Mouse (Mus musculus) liver, adult (tissue): Measurements from ENCODE around the gene Nfatc2.

Experiments used
- GATA4 ChIP-seq: IDR thresholded peaks from 2 replicates; pipeline ENCODE4 v1.6.1; 2014; ENCODE audit warnings: mild to moderate bottlenecking, low read length; ENCODE audit not compliant: insufficient replicate concordance

Gene Nfatc2

DNA sequence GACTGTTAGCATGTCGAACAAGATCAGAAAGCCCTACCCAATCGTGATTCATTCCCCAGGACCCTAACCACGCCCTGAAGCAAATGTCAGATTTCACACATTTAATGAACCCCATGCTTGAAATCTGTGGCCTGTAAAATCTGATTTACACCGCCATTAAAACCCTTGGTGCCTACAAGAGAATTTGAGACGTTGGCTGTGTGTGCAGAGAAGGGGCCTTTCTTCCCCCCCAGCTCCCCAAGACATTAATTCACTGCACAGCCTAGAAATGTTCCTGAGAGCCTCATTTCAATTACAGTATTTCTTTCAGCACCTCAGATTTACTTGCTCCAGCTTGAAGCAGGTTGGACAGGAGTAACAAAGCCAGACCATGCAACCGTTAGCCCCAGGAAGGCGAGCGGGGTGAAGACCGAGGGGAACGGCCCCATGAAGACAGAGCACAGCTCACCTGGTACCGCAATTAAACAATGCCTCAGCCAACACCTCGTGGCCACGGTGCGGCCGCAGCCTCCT, 16.8 kb upstream of the Nfatc2 start:
- no peak for TF ChIP-seq GATA4

GRCm38 (mm10) chr2:168615160-168615559, 13.7 kb upstream of the Nfatc2 start:
- no peak for TF ChIP-seq GATA4

GRCm38 (mm10) chr2:168614170-168614872, 12.9 kb upstream of the Nfatc2 start:
- no peak for TF ChIP-seq GATA4

GRCm38 (mm10) chr2:168613092-168613880, 11.8 kb upstream of the Nfatc2 start:
- no peak for TF ChIP-seq GATA4

GRCm38 (mm10) chr2:168610941-168611340, 9.5 kb upstream of the Nfatc2 start:
- no peak for TF ChIP-seq GATA4

DNA sequence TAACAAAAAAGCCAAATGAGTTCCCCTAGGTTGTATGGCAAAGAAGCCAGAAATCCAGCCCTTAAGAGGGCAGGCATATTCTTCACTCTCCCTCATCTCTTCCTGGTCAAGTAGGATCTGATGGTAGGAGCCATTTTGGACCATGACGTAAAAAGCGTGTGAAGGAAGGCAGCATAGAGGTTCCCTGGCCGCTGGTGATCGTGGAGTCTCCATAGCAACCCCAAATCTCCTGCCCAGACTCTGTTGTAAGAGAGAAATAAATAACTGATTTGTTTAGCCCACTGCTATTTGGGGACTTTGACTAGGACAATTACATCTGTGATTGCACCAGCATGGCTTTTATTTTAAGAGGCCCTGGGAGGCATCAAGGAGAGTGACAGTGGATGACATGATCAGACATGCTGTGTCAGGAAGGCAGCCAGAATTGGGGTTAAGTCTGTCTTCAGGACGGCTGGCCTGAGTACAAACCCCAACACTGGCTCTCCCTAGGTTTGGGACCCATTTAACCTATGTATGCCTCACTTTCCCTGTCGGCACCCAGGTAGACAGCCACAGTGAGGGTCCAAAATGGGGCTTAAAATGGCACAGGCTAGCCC, 8.3 kb upstream of the Nfatc2 start:
- TF ChIP-seq GATA4, result no peak

GRCm38 (mm10) chr2:168608125-168608564, 6.7 kb upstream of the Nfatc2 start:
- no peak for TF ChIP-seq GATA4

- no peak for TF ChIP-seq GATA4
Measured at GRCm38 (mm10) chr2:168604655-168605070, 3.2 kb upstream of the Nfatc2 start.

DNA sequence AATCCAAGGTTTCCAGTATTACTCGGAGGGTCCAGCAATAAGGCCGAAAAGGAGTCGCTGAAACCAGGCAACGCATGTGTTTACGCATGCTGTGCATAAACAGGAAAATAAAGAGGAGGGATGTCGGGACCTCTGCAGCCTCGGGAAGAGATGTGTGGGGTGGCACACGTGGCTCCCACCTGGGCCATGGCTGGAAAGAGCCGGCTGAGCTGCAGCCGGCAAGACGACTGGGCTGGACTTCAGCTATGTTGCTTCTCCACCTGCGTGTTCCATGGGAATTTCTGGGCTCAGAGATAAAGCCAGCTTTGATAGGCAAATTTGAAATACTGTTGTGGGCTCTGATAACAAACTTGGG, 907 bp upstream of the Nfatc2 start:
- no peak for TF ChIP-seq GATA4

- TF ChIP-seq GATA4, result no peak
Measured at GRCm38 (mm10) chr2:168600750-168601490, 537 bp downstream of the Nfatc2 start.

- TF ChIP-seq GATA4, result no peak
Measured at GRCm38 (mm10) chr2:168595693-168596092, 5.8 kb downstream of the Nfatc2 start.

GRCm38 (mm10) chr2:168593676-168594075, 7.8 kb downstream of the Nfatc2 start:
- no peak for TF ChIP-seq GATA4

DNA sequence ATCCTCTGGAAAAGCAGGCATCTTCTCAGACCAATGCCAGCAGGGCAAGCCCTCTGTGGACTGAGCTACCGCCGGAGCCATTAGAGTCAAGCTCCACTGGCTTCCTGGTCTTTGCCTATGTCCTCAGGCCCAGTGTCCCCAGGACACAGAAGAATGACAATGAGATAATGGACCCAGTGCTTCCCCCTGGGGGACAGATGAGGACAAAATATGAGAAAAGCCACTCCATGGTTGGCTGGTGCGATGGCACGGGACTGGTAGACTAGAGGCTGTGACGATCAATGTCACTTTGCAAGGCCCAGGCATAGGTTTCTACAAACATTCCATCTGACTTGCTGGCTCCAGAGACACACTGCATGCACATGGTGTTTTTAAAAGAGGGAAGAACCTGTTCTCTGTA, 8.5 kb downstream of the Nfatc2 start:
- no peak for TF ChIP-seq GATA4

DNA sequence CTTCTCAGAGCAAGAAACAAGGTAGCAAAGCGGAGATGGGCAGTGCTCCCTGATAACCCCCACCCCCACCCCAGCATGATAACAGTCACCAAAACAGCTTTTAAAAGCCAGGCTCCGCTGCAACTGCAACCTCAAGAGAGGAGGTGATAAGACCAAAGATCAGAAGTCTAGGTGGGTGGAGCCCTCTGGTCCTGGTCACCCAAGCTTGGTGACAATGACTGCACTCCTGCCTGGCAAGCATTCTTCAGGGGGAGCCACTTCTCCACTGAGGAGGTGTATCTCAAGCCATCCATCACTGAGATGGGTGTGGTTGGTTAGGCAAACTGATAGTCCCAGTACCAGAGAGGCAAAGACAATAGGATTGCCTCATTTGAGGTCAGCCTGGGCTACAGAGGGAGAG, 10.4 kb downstream of the Nfatc2 start:
- no peak for TF ChIP-seq GATA4

DNA sequence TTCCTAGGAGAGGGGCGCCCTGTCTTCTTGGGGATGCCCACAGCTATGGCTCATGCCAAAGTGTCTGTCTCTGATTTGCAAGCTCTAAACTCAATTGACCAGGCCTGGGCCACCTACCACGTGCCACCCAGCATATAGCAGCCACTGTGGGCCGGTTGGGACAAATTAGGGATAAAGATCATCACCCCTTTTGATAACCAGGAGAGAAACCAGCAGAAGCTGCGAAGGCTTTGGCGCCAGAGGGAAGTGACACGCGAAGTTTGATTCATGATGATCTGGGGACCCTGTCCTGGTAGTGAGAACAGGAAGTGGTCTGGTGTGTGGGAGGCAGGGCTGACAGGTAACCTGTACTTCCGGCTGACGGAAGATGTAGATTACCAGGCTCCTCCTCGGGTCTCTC, 10.9 kb downstream of the Nfatc2 start:
- TF ChIP-seq GATA4, result no peak

DNA sequence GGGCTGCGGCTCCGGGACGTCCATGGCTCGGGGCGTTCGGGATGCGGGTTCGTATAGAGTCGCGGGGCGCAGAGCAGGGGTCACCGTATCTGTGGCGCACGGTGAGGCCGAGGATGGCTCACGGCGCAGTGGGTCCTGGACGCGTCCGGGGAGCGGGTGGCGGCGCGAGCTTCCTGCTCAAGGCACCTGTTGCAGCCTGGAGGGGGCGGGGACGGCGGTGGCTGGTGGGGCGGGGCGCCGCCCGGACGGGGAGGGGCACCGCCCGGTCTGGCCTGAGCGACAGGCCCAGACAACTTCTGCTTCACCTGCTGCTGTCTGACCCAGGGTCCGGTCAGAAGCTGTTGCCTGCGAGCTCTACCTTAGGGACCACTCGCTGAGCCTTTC, 11.3 kb downstream of the Nfatc2 start:
- TF ChIP-seq GATA4, result no peak
